Mouse (Mus musculus): ENCODE measurements around the gene Cln3.

- TF ChIP-seq ZC3H11A (IDR thresholded peaks at IDR 0.05; ENCODE audit: borderline replicate concordance, low read depth, low read length): no peak
- no peak for TF ChIP-seq CHD2 (IDR thresholded peaks at IDR 0.05; ENCODE audit: low read depth, low read length)
Measured at GRCm38 (mm10) chr7:126630824-126631518, 45.4 kb upstream of the Cln3 start, which contains the start of gene Nupr1.

Data from ES-E14 (cell line).